Mouse (Mus musculus) liver, embryonic 11.5 days (tissue): ENCODE measurements around the gene 4930523C07Rik. TPM values are rescaled to one million over a fixed set of nuclear protein-coding genes. Genes with fewer than 3 reads are reported as not detected.

Experiments
- ATAC-seq: fragments of 200-750 bp; cut with Nextera tagmentation; replicated peaks from 2 replicates; pipeline ENCODE4 v1.8.0; 2017; ENCODE audit warnings: moderate number of reproducible peaks, mild to moderate bottlenecking, moderate TSS enrichment, moderate library complexity; ENCODE audit not compliant: low FRiP score
- DNase-seq: peaks from one replicate; pipeline ENCODE4 v3.0.0-alpha.2; 2017; ENCODE audit warnings: low spot score
- H3K27ac ChIP-seq: fragments of 300-500 bp; sonication (generic); 2 replicates; pipeline ENCODE4 v1.5.1; 2014; ENCODE audit warnings: mild to moderate bottlenecking, low read depth, low read length, control low read depth
- H3K27me3 ChIP-seq: fragments of 300-500 bp; sonication (generic); replicated peaks from 2 replicates; pipeline ENCODE4 v1.6.1; 2014; ENCODE audit warnings: low read length, mixed read lengths; ENCODE audit not compliant: control insufficient read depth, insufficient read depth
- H3K36me3 ChIP-seq: fragments of 300-500 bp; sonication (generic); 2 replicates; pipeline ENCODE4 v1.6.1; 2014; ENCODE audit warnings: mild to moderate bottlenecking, low read length, moderate library complexity, mixed read lengths; ENCODE audit not compliant: control insufficient read depth, insufficient read depth
- H3K4me1 ChIP-seq: fragments of 300-500 bp; sonication (generic); replicated peaks from 2 replicates; pipeline ENCODE4 v1.6.1; 2014; ENCODE audit warnings: low read length, mixed read lengths; ENCODE audit not compliant: control insufficient read depth, insufficient read depth
- H3K4me2 ChIP-seq: fragments of 300-500 bp; sonication (generic); 2 replicates; pipeline ENCODE4 v1.6.1; 2014; ENCODE audit warnings: mild to moderate bottlenecking, control low read depth, moderate library complexity
- H3K4me3 ChIP-seq: fragments of 300-500 bp; sonication (generic); 2 replicates; pipeline ENCODE4 v1.5.1; 2014; ENCODE audit warnings: low read depth, low read length, control low read depth
- H3K9ac ChIP-seq: fragments of 300-500 bp; sonication (generic); 2 replicates; pipeline ENCODE4 v1.6.1; 2014; ENCODE audit warnings: low read depth, low read length, control low read depth
- H3K9me3 ChIP-seq: fragments of 300-500 bp; sonication (generic); 2 replicates; pipeline ENCODE4 v1.6.1; 2016; ENCODE audit warnings: low read length, inconsistent platforms, mixed read lengths; ENCODE audit not compliant: control insufficient read depth
- WGBS: fragments of 180-500 bp; shearing (Covaris S2); extraction: QIAGEN DNeasy Blood & Tissue Kit; methylation state at CpG from one replicate; pipeline ENCODE4 v1.1.7; 2014; 5-methylcytosine and 5-hydroxymethylcytosine counted together
- polyA plus RNA-seq: library from polyadenylated mRNA; unstranded; fragments of >200 nt; fragmentation: Nextera tagmentation; extraction: Ambion mirVana; gene quantifications from 2 replicates; pipeline ENCODE4 v1.2.1, GENCODE M21; 2014

Gene 4930523C07Rik
- polyA plus RNA-seq, 1 experiment from 2014 or later = 19.0 TPM

GRCm38 (mm10) chr1:160042351-160042750 lies 1.8 kb upstream of the 4930523C07Rik start:
- Histone ChIP-seq H3K9me3 (no peaks in the 10 kb centered on the region), H3K27ac (no peak overlapping the region), H3K9ac (no peak overlapping the region), H3K4me3 (no peak overlapping the region), H3K27me3 (no peaks in the 10 kb centered on the region), H3K4me1 (no peaks in the 10 kb centered on the region), H3K4me2 (no peak overlapping the region), H3K36me3 (no peaks in the 10 kb centered on the region)
- DNase-seq (no peak), ATAC-seq (no peak)
- WGBS = 79% methylated on average over 7 of the region's 7 CpGs

GRCm38 (mm10) chr1:160043271-160043975 lies 759 bp upstream of the 4930523C07Rik start:
- WGBS = 76% methylated on average over 13 of the region's 13 CpGs
- DNase-seq = no peak
- peak overlapping the region; percentile 74 for H3K4me2 ChIP-seq
- H3K27ac ChIP-seq = no peak overlapping the region
- no peaks in the 10 kb centered on the region for H3K36me3 ChIP-seq
- H3K9me3 ChIP-seq = no peaks in the 10 kb centered on the region
- no peak overlapping the region for H3K4me3 ChIP-seq
- ATAC-seq = no peak
- no peaks in the 10 kb centered on the region; the same call in 1 of the 2 replicates for H3K4me1 ChIP-seq
- H3K27me3 ChIP-seq = no peaks in the 10 kb centered on the region
- no peak overlapping the region for H3K9ac ChIP-seq

- H3K27me3 ChIP-seq = no peaks in the 10 kb centered on the region
- ATAC-seq = no peak
- H3K9ac ChIP-seq = peak overlapping the region; percentile 73
- H3K4me3 ChIP-seq = peak overlapping the region; percentile 64
- no peaks in the 10 kb centered on the region for H3K9me3 ChIP-seq
- peaks cover 9% of the 10 kb centered on the region for H3K4me1 ChIP-seq
- WGBS = 64% methylated on average over 3 of the region's 3 CpGs
- no peaks in the 10 kb centered on the region for H3K36me3 ChIP-seq
- peak overlapping the region; percentile 74 for H3K4me2 ChIP-seq
- no peak for DNase-seq
- H3K27ac ChIP-seq = peak overlapping the region; percentile 44; the same call in 1 of the 2 replicates
These were observed 1.0 kb downstream of the 4930523C07Rik start for GRCm38 (mm10) chr1:160045056-160045715.

- no peaks in the 10 kb centered on the region for H3K36me3 ChIP-seq
- no peaks in the 10 kb centered on the region for H3K27me3 ChIP-seq
- no peak overlapping the region for H3K9ac ChIP-seq
- peaks cover 9% of the 10 kb centered on the region for H3K4me1 ChIP-seq
- H3K4me3 ChIP-seq = no peak overlapping the region
- ATAC-seq = no peak
- H3K27ac ChIP-seq = no peak overlapping the region
- no peak for DNase-seq
- no peaks in the 10 kb centered on the region for H3K9me3 ChIP-seq
- H3K4me2 ChIP-seq = peak overlapping the region; percentile 74
- 80% methylated on average over 5 of the region's 5 CpGs for WGBS
These were observed 1.8 kb downstream of the 4930523C07Rik start for GRCm38 (mm10) chr1:160045971-160046370.

GRCm38 (mm10) chr1:160046786-160047185 lies 2.6 kb downstream of the 4930523C07Rik start:
- H3K4me2 ChIP-seq = no peak overlapping the region
- WGBS = 92% methylated on average over 4 of the region's 4 CpGs
- no peak for DNase-seq
- no peak overlapping the region for H3K9ac ChIP-seq
- no peaks in the 10 kb centered on the region for H3K9me3 ChIP-seq
- H3K4me1 ChIP-seq = peaks cover 9% of the 10 kb centered on the region
- no peak overlapping the region for H3K27ac ChIP-seq
- no peak for ATAC-seq
- no peak overlapping the region for H3K4me3 ChIP-seq
- H3K27me3 ChIP-seq = no peaks in the 10 kb centered on the region
- no peaks in the 10 kb centered on the region for H3K36me3 ChIP-seq

GRCm38 (mm10) chr1:160047481-160047931 lies 3.3 kb downstream of the 4930523C07Rik start:
- no peak for DNase-seq
- H3K27me3 ChIP-seq = no peaks in the 10 kb centered on the region
- no peak overlapping the region for H3K27ac ChIP-seq
- 76% methylated on average over 7 of the region's 7 CpGs for WGBS
- no peaks in the 10 kb centered on the region for H3K9me3 ChIP-seq
- no peaks in the 10 kb centered on the region for H3K36me3 ChIP-seq
- no peak overlapping the region for H3K9ac ChIP-seq
- H3K4me1 ChIP-seq = peaks cover 9% of the 10 kb centered on the region
- no peak for ATAC-seq
- H3K4me2 ChIP-seq = no peak overlapping the region
- H3K4me3 ChIP-seq = no peak overlapping the region

GRCm38 (mm10) chr1:160049131-160049880 lies 5.1 kb downstream of the 4930523C07Rik start:
- DNase-seq = no peak
- Histone ChIP-seq H3K4me2 (0 out of 2 replicates have a peak overlapping the region, but pooled peaks have one; percentile 1), H3K27me3 (no peaks in the 10 kb centered on the region), H3K4me3 (no peak overlapping the region), H3K36me3 (no peaks in the 10 kb centered on the region), H3K4me1 (peaks cover 17% of the 10 kb centered on the region), H3K27ac (no peak overlapping the region), H3K9me3 (no peaks in the 10 kb centered on the region), H3K9ac (no peak overlapping the region)
- WGBS = 58% methylated on average over 5 of the region's 5 CpGs
- peak; percentile 58 for ATAC-seq

- H3K27ac ChIP-seq = no peak overlapping the region
- H3K4me3 ChIP-seq = no peak overlapping the region
- no peak for ATAC-seq
- H3K9me3 ChIP-seq = no peaks in the 10 kb centered on the region
- DNase-seq = no peak
- peaks cover 21% of the 10 kb centered on the region for H3K4me1 ChIP-seq
- H3K9ac ChIP-seq = no peak overlapping the region
- H3K27me3 ChIP-seq = no peaks in the 10 kb centered on the region
- no peak overlapping the region for H3K4me2 ChIP-seq
- H3K36me3 ChIP-seq = no peaks in the 10 kb centered on the region
- 90% methylated on average over 6 of the region's 6 CpGs for WGBS
These were observed 6.7 kb downstream of the 4930523C07Rik start for GRCm38 (mm10) chr1:160050898-160051297.
